Mouse (Mus musculus): ENCODE results near the gene Ptpn11. TPM values are rescaled to one million over a fixed set of nuclear protein-coding genes. Genes with fewer than 3 reads are reported as not detected.

Ptpn11 gene
- polyA plus RNA-seq, 1 experiment from 2014 or later: 22.9 TPM

DNA sequence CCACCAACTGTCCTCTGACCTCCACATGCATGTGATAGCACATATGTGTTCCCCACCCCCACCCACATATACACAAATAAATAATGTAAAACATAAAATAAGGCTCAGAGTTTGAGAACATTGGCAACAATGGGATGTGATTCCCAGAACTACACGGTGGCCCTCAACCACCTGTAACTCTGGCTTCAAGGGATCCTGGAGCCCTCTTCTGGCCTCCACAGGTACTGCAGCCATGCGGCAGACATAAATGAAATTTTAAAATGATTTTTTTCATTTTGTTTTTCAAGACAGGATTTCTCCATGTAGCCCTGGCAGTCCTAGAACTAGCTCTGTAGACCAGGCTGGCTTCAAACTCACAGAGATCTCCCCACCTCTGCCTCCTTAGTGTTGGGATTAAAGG is 65.1 kb downstream of the Ptpn11 start:
- Histone ChIP-seq H3K4me2 (no peak overlapping the region), H3K4me3 (no peak overlapping the region), H3K9me3 (replicated peaks) (0 out of 2 replicates have a peak, but pooled peaks cover 4% of the 10 kb centered on the region), H3K4me1 (replicated peaks) (no peaks in the 10 kb centered on the region), H3K9ac (no peak overlapping the region), H3K27ac (ENCODE audit: poor library complexity, severe bottlenecking) (no peak overlapping the region), H3K27me3 (replicated peaks) (no peaks in the 10 kb centered on the region), H3K36me3 (peaks cover 30% of the 10 kb centered on the region)
- no peak for ATAC-seq (ENCODE audit: insufficient number of reproducible peaks, low FRiP score)
- WGBS: 80% methylated on average over 2 of the region's 2 CpGs

DNA sequence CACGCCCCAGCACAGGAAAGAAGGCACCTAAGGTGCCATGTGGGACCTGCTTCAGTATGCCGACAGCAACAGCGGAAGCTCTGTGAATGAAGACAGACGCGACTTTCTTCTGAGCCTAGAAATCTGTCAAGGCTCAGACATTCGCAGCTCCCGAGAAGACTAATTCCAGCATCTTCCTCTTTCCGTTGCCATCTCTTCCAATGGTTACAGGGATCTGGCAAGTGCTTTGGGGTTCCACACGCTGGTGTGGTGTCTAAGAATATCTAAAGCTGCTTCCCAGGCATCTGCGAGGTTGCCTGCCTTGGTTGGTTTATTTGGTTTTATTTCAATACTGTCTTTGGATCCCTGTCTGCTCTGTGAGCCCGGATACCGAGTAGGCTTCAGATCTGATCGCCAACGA is 65.6 kb downstream of the Ptpn11 start:
- no peaks in the 10 kb centered on the region for H3K4me1 ChIP-seq (replicated peaks)
- WGBS: 86% methylated on average over 14 of the region's 14 CpGs

DNA sequence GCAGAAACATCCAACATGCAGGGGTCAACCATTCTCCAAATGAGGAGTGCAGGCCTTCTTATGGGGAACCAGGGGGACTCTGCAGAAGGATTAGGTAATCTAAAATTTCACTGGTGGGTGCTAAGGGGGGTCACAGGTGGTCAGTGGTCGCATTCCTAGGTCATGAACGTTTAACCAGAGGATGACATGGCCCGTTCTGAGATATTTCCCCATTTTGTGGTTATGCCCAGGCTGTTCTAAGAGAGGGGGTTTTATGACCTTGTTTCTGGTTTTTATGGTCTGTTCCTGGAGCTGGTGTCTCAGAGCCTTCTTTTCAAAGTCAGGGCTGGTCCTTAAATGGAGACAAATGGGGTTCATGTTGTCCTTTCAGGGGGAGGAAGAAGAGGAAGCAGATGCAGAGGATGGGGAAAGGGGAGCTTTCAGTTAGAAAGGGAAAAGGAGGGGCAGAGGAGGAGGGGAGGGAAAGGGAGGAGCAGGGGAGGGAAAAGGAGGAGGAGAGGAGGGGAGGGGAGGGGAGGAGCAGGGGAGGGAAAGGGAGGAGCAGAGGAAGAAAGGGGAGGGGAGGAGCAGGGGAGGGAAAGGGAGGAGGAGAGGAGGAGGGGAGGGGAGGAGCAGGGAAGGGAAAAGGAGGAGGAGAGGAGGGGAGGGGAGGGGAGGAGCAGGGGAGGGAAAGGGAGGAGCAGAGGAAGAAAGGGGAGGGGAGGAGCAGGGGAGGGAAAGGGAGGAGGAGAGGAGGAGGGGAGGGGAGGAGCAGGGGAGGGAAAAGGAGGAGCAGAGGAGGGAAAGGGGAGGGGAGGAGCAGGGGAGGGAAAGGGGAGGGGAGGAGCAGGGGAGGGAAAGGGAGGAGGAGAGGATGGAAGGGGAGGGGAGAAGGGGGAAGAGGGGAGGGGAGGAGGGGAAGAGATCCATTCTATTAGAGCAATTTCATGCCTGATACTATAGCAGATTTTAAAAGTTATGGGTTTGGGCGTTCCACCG is 66.7 kb downstream of the Ptpn11 start:
- no peak overlapping the region for H3K27ac ChIP-seq (ENCODE audit: poor library complexity, severe bottlenecking)
- ATAC-seq (ENCODE audit: insufficient number of reproducible peaks, low FRiP score): no peak
- 71% methylated on average over 5 of the region's 5 CpGs for WGBS

More for the DNA sequence above, 65.6 kb downstream of the Ptpn11 start:
- ATAC-seq (ENCODE audit: insufficient number of reproducible peaks, low FRiP score): no peak
- Histone ChIP-seq H3K27me3 (replicated peaks) (no peaks in the 10 kb centered on the region), H3K9ac (no peak overlapping the region), H3K4me3 (no peak overlapping the region), H3K4me2 (no peak overlapping the region), H3K9me3 (replicated peaks) (0 out of 2 replicates have a peak, but pooled peaks cover 4% of the 10 kb centered on the region), H3K36me3 (peaks cover 25% of the 10 kb centered on the region), H3K27ac (ENCODE audit: poor library complexity, severe bottlenecking) (no peak overlapping the region)

DNA sequence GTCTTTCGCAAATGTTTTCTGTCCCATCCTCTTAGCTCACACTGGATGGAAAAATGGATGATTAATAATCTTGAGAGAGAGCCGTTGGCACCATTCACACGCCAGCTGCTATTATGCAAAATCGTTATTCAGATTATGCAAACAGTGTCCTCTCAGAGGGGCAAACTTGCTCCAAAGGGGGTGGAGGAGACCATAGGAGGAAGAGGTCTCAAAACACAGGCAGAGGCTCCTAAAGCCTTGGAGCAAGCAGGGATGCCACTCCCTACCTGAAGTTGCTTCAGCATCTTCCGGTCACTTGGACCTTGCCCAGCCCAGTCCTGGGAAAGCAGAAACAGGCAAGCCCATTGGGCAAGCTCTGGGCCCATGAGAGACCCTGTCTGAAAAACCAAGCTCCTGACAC is 67.8 kb downstream of the Ptpn11 start:
- 81% methylated on average over 5 of the region's 5 CpGs for WGBS
- Histone ChIP-seq H3K36me3 (peaks cover 7% of the 10 kb centered on the region), H3K4me2 (no peak overlapping the region), H3K9ac (no peak overlapping the region), H3K27ac (ENCODE audit: poor library complexity, severe bottlenecking) (no peak overlapping the region), H3K4me1 (replicated peaks) (0 out of 2 replicates have a peak, but pooled peaks cover under 1% of the 10 kb centered on the region), H3K4me3 (no peak overlapping the region), H3K27me3 (replicated peaks) (no peaks in the 10 kb centered on the region), H3K9me3 (replicated peaks) (0 out of 2 replicates have a peak, but pooled peaks cover 4% of the 10 kb centered on the region)
- no peak for ATAC-seq (ENCODE audit: insufficient number of reproducible peaks, low FRiP score)

More for the DNA sequence above, 66.7 kb downstream of the Ptpn11 start:
- Histone ChIP-seq H3K9me3 (replicated peaks) (0 out of 2 replicates have a peak, but pooled peaks cover 4% of the 10 kb centered on the region), H3K36me3 (peaks cover 17% of the 10 kb centered on the region), H3K4me1 (replicated peaks) (no peaks in the 10 kb centered on the region), H3K4me2 (no peak overlapping the region), H3K9ac (no peak overlapping the region), H3K4me3 (no peak overlapping the region), H3K27me3 (replicated peaks) (no peaks in the 10 kb centered on the region)

DNA sequence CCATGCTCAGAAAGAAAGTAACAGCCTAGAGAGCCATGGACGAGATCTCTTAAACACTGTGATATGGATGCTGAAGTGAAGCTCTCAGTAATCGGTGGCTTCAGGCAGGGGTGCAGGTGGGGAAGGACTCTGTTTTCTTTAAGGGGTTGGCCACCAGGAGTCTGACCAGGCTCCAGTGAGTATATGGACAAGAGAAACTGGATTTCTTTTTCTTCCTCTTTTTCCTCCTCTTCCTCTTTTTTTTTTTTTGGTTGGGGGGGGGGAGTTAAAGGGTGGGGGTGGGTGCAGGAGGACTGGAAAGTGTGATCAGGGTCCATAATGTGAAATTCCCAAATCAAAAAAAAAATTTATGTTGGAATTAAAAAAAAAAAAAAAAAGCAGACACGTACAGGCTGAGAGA is 68.6 kb downstream of the Ptpn11 start:
- H3K4me3 ChIP-seq: no peak overlapping the region
- no peak overlapping the region for H3K27ac ChIP-seq (ENCODE audit: poor library complexity, severe bottlenecking)
- H3K27me3 ChIP-seq (replicated peaks): no peaks in the 10 kb centered on the region
- 0 out of 2 replicates have a peak, but pooled peaks cover 3% of the 10 kb centered on the region for H3K4me1 ChIP-seq (replicated peaks)
- 0 out of 2 replicates have a peak, but pooled peaks cover 4% of the 10 kb centered on the region for H3K9me3 ChIP-seq (replicated peaks)
- 70% methylated on average over 3 of the region's 3 CpGs for WGBS
- H3K4me2 ChIP-seq: no peak overlapping the region
- no peak overlapping the region for H3K9ac ChIP-seq
- H3K36me3 ChIP-seq: peaks cover 7% of the 10 kb centered on the region
- ATAC-seq (ENCODE audit: insufficient number of reproducible peaks, low FRiP score): no peak

DNA sequence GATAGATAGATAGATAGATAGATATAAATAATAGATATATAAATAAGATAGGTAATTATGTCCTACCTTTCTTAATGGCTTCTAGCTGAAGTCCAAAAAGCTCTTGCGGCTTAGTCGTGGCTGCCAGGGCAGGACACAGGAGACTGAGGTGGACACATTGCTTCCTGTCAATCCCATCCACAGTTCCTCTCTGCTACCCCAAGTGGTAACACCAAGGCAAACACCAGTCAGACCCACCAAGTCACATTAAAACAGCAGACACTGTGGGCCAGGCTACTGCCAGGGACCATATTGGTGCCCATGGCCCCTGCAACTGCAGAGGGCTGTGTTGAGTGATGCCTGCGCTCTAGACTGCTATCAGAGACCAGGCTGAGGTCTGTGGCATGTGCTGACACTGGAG is 69.2 kb downstream of the Ptpn11 start:
- H3K9ac ChIP-seq: no peak overlapping the region
- WGBS: 90% methylated on average over 3 of the region's 3 CpGs
- H3K4me1 ChIP-seq (replicated peaks): 0 out of 2 replicates have a peak, but pooled peaks cover 3% of the 10 kb centered on the region

DNA sequence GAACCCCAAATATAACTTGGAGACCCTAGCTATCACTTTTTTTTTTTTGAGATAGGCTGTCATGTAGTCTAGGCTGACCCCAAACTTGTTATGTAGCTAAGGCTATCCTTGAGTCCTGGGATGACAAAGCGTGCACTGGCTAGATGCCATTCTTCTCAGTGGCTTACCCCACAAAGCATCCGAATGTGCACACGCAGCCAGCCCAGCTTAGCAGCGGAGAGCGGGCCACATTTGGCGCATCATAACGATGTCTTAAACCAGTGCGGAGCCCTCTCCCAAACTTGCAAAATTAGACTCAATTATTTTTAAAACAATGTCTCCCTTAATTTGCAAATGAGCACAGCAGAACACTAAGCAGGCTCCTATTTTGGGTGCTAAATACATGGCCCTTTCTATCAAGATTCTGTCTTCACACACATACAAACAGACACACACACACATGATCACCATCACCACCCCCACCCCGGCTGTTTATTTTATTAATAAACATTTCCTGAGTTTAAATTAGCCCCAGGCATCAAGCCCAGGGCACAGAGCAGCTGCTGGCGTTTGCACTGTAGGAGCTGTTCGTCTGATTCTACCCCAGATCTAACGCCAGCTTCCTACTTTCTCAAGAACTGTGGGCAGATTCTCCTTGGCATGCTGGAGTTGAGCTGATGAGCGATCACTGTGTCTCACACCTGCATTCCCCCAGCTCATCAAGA is 71.7 kb downstream of the Ptpn11 start:
- no peak overlapping the region for H3K4me2 ChIP-seq
- no peak overlapping the region for H3K4me3 ChIP-seq
- H3K27ac ChIP-seq (ENCODE audit: poor library complexity, severe bottlenecking): no peak overlapping the region
- ATAC-seq (ENCODE audit: insufficient number of reproducible peaks, low FRiP score): no peak
- H3K9me3 ChIP-seq (replicated peaks): no peaks in the 10 kb centered on the region
- H3K36me3 ChIP-seq: no peaks in the 10 kb centered on the region
- WGBS: 83% methylated on average over 13 of the region's 13 CpGs
- H3K4me1 ChIP-seq (replicated peaks): peaks cover 10% of the 10 kb centered on the region; the same call in 1 of the 2 replicates
- no peak overlapping the region for H3K9ac ChIP-seq
- no peaks in the 10 kb centered on the region for H3K27me3 ChIP-seq (replicated peaks)

More for the DNA sequence above, 69.2 kb downstream of the Ptpn11 start:
- Histone ChIP-seq H3K27me3 (replicated peaks) (no peaks in the 10 kb centered on the region), H3K9me3 (replicated peaks) (0 out of 2 replicates have a peak, but pooled peaks cover 4% of the 10 kb centered on the region), H3K36me3 (peaks cover 7% of the 10 kb centered on the region), H3K4me2 (no peak overlapping the region), H3K4me3 (no peak overlapping the region), H3K27ac (ENCODE audit: poor library complexity, severe bottlenecking) (no peak overlapping the region)
- no peak for ATAC-seq (ENCODE audit: insufficient number of reproducible peaks, low FRiP score)

DNA sequence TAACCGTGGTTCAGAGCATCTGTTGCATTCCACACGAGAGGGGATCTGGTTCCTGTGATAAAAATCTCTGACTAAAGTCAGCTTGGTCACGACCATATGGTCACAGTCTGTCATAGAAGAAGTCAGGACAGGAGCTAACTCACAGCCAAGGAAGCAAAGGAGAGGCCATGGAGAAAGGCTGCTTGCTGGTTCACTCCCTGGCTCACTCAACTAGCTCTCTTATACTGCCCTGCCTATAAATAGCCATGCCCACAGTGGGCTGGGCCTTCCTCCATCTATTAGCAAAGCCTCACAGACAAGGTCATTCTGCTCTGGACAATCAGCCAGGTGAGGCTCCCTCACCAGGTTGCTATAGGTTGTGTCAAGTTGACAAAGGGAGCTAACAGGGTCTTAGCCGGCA is 72.9 kb downstream of the Ptpn11 start:
- Histone ChIP-seq H3K9ac (no peak overlapping the region), H3K36me3 (no peaks in the 10 kb centered on the region), H3K4me3 (no peak overlapping the region), H3K4me2 (no peak overlapping the region), H3K27ac (ENCODE audit: poor library complexity, severe bottlenecking) (no peak overlapping the region), H3K27me3 (replicated peaks) (no peaks in the 10 kb centered on the region), H3K9me3 (replicated peaks) (no peaks in the 10 kb centered on the region), H3K4me1 (replicated peaks) (peaks cover 16% of the 10 kb centered on the region)
- 37% methylated on average over 4 of the region's 4 CpGs for WGBS
- ATAC-seq (ENCODE audit: insufficient number of reproducible peaks, low FRiP score): no peak

DNA sequence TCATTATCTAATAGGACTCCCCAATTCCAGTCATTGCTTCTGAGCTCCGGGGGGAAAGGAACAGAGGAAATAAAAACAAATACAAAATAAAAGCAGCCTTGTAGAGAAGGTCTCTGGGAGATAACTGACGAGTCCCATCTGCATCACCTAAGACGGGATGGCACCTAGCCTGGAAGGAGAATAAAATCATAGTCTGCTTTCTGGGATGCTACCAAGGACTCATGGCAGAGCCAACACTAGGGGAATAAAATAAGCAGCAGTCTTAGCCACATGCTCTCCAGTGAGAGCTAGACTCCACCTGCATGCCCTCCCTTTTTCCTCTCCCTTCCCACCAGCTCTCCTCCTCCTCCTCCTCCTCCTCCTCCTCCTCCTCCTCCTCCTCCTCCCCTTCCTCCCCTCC is 74.3 kb downstream of the Ptpn11 start:
- no peak for ATAC-seq (ENCODE audit: insufficient number of reproducible peaks, low FRiP score)
- H3K27me3 ChIP-seq (replicated peaks): no peaks in the 10 kb centered on the region
- 50% methylated on average over 3 of the region's 3 CpGs for WGBS

DNA sequence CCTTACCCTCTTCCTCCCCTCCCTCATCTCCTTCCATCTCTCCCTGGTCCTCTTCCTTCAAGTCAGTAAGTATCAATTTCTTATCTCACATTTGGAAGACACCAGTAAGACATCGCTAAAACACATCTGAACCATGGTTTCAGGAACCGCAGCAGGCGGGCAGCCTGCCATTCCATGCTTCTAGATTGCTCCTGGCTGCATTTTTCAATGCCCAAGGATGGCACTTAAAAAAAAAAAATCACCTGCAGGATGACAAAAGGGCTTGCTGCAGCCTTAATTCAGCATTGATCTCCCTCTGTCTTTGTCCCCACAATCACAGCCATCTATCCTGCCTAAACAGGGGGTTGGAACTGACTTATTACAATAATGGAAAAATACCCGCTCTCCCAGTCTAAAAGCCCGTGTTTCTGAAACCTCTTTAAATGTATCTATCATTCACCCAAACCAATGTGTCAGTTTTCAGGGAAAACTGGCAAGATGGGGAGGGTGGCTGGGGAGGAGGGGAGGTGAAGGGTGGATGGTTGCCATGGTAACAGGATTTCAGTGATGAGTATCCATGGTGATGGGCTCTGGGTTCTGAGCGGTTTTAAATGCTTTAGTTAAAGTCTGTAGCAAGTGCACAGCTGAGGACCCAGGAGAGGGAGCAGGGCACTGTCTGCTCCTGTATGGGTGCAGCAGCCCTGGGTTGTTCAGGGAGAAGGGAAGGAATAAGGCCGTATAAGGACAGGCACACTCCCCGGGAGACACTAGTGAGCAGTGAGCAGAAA is 75.6 kb downstream of the Ptpn11 start:
- ATAC-seq (ENCODE audit: insufficient number of reproducible peaks, low FRiP score): no peak

More for the DNA sequence above, 74.3 kb downstream of the Ptpn11 start:
- no peaks in the 10 kb centered on the region for H3K36me3 ChIP-seq
- H3K4me3 ChIP-seq: no peak overlapping the region
- peaks cover 16% of the 10 kb centered on the region for H3K4me1 ChIP-seq (replicated peaks)
- no peak overlapping the region for H3K27ac ChIP-seq (ENCODE audit: poor library complexity, severe bottlenecking)
- no peaks in the 10 kb centered on the region for H3K9me3 ChIP-seq (replicated peaks)
- no peak overlapping the region for H3K9ac ChIP-seq
- no peak overlapping the region for H3K4me2 ChIP-seq

More for the DNA sequence above, 75.6 kb downstream of the Ptpn11 start:
- 60% methylated on average over 8 of the region's 8 CpGs for WGBS
- Histone ChIP-seq H3K4me3 (no peak overlapping the region), H3K4me1 (replicated peaks) (peaks cover 16% of the 10 kb centered on the region), H3K36me3 (no peaks in the 10 kb centered on the region), H3K27ac (ENCODE audit: poor library complexity, severe bottlenecking) (no peak overlapping the region), H3K9me3 (replicated peaks) (no peaks in the 10 kb centered on the region), H3K4me2 (no peak overlapping the region), H3K9ac (no peak overlapping the region), H3K27me3 (replicated peaks) (no peaks in the 10 kb centered on the region)

Data from heart, embryonic 12.5 days (tissue).